Mouse (Mus musculus): Measurements from ENCODE around the gene Trip4.
"Not testable (repeated sequence)": the region's sequence is repeated elsewhere in the genome, so short reads cannot be mapped to it uniquely, and the experiment has no call there.

Trip4 gene

DNA sequence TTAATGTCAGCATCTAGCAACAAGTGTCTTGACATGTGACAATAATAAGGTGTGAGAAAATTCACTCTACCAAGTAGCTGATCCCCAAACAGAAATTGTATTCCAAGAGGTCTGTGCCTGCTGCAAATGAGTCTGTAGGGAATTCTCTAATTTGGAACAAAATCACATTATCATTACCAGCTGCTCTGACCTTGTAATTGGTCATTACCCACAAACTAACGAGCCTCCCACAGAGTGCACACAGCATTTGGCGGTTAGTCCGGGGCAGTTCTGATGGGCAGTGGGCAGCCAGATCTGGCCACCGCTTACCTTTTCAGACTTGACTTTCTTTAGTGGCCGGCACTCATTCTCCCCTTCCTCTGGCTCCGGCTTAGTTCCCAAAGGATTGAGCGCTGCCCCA is 114.3 kb downstream of the Trip4 start:
- DNase-seq (ENCODE audit: low read depth, low spot score) = no peak

DNA sequence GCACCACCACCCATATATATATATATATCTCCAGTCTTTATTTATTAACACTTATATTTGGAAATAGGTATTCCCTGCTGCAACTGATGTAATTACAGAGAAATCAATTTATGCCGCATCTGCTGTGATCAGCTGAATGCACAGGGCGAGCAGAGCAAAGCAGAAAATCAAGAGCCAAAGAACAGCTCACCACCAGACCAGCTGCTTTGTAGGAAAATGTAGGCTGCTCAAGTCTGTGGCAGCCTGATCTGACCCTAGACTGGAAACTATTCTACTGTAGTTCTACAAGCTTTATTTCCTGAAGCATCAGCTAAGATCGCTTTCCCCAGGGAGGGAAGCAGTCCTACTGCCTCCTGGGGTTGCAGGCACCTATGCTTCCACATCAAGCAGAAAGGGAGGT is 115.1 kb downstream of the Trip4 start:
- DNase-seq (ENCODE audit: low read depth, low spot score) = no peak

DNA sequence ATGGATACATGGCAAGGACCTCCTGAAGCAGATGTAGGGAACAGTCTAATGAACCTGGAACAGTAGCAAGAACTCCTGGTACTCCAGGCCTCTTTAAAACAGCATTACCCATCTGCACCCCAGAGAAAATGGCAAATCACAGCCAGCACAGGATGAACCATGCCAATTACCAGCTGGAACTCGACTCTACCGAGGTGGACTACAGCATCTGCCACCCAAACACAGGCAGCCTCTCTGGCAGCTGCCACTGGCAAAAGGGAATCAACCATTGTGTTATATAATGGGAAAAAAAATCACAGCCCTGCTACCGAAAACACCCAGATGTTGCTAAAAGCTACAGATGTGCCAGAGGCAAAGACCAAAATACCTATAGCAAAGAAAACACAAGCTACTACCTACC is 115.5 kb downstream of the Trip4 start:
- no peak for DNase-seq (ENCODE audit: low read depth, low spot score)

DNA sequence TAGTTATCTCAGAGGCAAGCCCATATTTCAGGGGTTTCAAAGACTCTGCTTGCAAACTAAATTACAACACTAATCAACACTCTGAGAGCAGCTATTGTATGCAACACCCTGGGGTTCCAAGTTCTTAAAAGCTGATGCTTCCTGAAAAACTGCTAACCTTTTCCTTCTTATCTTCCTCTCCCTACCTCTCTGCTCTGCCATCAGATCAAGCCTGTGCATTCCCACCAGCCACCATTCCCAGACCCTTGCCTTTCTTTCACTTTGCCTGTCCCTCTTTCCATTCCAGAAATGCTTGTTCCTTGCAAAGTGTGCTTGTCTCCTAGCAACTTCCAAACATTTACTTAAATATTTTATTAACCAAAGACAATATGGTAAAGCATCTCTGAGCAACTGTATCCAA is 116.7 kb downstream of the Trip4 start:
- no peak for DNase-seq (ENCODE audit: low read depth, low spot score)

DNA sequence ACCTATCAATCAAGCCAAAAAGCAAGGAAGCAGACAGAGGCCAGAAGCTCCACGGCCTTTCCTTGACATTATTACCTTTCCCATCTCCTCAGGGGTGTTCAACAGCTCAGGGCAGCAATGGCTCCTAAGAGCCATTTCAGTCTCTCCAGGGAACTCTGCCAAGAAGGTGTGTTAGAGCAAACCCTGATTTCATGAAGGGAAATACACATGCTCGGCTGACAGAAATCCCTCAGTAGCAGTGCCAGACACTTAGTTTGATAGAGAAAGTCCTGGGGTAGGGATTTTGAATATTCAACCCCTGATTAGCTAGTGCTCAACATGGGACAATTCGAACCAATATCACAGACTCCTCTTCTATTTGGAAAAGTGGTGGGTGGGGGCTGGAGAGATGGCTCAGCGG is 117.5 kb downstream of the Trip4 start:
- DNase-seq (ENCODE audit: low read depth, low spot score) = no peak

DNA sequence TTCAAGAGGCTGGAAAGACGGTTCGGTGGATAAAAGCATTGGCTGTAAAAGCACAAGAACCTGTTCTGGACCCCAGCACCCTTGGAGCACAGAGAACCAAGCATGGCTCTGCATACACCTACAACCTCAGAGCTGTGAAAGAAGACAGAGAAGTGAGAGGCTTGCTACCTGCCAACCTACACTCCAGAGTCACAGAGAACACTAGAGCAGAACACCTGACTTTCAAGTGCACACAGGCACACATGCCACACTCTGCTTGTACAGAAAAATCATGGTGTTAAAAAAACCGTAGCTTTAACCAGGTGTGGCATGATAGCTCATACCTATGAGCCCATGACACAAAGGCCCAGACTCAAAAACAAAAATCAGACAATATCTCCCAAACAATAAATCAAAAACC is 118.8 kb downstream of the Trip4 start:
- no peak for DNase-seq (ENCODE audit: low read depth, low spot score)

DNA sequence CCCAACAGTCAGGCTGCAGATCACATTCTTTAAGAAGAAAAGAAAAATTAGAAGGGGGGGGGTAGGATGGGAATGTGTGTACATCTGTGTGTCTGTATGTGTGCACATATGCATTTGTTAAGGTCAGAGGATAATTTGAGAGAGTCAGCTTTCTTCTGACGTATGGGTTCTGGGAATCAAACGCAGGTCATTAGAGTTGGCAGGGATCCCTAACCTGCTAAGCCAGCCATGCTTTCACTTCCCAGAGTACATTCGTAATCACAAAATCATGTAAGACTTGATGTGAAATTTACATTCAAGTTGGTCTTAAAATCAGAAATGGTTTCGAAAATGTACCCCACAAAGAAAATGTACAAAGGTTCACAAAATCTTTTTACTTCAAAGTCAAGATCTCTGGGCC is 120.0 kb downstream of the Trip4 start:
- no peak for DNase-seq (ENCODE audit: low read depth, low spot score)

DNA sequence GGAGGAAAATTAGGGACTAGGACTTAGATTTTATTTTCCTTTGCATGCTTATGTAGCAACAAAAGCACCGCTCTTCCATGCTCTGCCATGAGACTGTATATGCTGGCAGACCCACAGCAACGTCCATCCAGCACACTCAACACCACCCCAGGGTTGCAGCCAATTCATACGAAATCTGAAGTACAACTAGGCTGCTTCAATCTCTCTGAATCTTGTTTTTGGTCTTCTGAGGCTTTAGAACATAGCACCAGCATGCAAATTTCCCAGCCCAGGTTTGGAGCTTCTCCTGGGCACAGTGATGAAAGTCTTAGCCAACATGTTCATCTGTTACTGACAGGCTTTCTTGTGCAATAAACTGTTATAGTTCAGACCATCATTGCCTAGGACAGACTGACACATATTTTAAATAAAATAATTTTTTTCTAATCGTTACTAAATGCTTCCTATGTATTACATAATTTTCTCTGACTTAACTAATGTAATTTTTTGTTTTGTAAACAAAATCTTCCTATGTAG is 120.7 kb downstream of the Trip4 start:
- DNase-seq (ENCODE audit: low read depth, low spot score) = no peak

DNA sequence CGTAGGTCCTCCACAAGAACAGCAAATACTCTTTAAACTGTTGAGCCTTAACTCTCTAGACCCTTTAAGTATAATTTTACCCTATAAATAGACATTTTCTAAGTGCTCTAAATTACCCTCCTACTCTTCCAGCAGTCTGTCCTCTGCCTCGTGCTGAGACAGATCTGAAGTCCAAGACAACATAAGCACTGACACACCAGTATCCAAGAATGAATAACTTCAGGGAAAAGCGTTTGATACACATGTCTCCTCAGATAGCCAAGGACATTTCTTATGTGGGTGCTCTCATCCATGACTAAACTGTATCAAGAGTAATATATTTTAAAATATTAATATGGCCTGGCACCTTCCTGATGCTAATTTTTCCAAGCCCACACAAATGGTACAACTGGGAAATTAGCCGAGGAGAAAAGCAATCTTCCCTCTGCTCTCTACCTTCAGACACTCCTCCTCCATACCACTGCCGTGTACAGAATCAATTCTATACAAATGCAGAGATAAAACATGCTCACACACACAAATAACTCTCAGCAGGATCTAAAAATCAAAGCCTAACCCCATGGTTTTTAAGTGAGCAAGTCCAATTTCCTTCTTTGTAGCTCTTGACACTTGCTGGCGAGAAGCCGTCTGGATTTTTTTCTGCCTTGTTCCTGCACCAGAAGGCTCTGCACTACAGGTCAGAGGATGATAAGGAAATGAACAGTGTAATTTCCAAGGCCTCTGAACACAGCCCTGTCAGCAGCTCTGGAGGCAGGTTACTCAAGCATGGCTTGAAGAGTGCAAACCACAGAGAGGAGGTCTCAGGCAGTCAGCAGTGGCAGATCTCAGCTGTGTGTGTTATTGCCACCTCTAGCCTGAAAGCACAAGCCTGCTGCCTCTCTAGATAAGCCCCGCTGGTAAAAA is 121.5 kb downstream of the Trip4 start:
- no peak for DNase-seq (ENCODE audit: low read depth, low spot score)

DNA sequence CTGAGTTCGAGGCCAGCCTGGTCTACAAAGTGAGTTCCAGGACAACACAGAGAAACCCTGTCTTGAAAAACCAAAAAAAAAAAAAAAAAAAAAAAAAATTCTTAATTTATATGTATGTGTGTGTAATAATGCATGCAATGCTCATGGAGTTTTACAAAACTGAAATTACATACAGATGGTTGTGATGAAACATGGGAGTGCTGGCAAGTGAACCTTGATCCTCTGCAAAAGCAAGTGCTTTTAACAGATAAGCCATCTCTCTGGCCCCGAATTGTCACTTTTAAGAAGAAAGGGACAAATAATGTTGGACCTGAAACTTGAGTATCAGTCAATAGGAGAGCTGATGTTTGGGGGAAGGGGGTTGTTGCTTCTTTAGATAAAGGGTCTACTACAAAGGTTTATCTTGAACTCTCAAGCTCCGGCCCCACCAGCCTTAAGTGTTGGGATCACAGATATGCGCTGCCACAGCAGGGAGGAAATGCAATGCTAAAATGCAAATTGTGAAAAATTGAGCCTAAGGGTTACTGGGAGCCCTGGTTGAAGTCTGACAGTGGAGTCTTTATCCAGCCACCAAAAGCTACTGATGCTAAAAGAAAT is 122.7 kb downstream of the Trip4 start:
- DNase-seq (ENCODE audit: low read depth, low spot score) = no peak

DNA sequence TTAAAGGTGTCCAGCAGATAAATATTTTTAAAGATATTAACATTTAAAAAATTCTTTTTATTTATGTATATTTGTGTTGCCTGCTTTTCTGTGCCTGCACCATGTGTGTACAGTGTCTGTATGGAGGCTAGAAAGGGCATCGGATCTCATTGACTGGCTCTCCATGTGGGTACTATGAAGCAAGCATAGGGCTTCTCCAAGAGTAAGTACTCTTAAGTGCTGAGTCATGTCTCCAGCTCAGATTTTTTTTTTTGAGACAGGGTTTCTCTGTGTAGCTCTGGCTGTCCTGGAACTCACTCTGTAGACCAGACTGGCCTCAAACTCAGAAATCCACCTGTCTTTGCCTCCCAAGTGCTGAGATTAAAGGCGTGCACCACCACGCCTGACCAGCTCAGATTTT is 129.0 kb downstream of the Trip4 start:
- not testable (repeated sequence) for DNase-seq (ENCODE audit: low read depth, low spot score)
